Mouse (Mus musculus): ENCODE measurements at regions not wholly inside any gene's neighbourhood (a gene's known extent, or its start where the extent isn't known, plus 50 kb on each side); places are given as distances from the start of the nearest gene placed in this dataset.

- no peak for DNase-seq (ENCODE audit: low spot score)
Measured at GRCm38 (mm10) chr10:38288689-38289283, 532.8 kb downstream of the Rfpl4b start.

GRCm38 (mm10) chr10:38269136-38269535, 552.4 kb downstream of the Rfpl4b start:
- DNase-seq (ENCODE audit: low spot score), result peak; percentile 7

- DNase-seq (ENCODE audit: low spot score), result no peak
Measured at GRCm38 (mm10) chr10:38265564-38265963, 556.0 kb downstream of the Rfpl4b start.

- no peak for DNase-seq (ENCODE audit: low spot score)
Measured at GRCm38 (mm10) chr10:38246821-38247220, 574.8 kb downstream of the Rfpl4b start.
